Mouse (Mus musculus) cortical plate, adult 2 months (tissue): Measurements from ENCODE around the gene Baz2b. TPM values are rescaled to one million over a fixed set of nuclear protein-coding genes. Genes with fewer than 3 reads are reported as not detected.

Experiments used
- H3K27ac ChIP-seq: fragments of 200-500 bp; 2 replicates; pipeline ENCODE4 v1.5.1; 2012; ENCODE audit warnings: low read length, control low read depth, inconsistent platforms; ENCODE audit not compliant: insufficient read depth
- H3K4me1 ChIP-seq: fragments of 200-500 bp; 2 replicates; pipeline ENCODE4 v1.6.1; 2011; ENCODE audit warnings: low read length; ENCODE audit not compliant: control insufficient read depth, insufficient read depth
- H3K4me3 ChIP-seq: fragments of 200-500 bp; 2 replicates; pipeline ENCODE4 v1.5.1; 2011; ENCODE audit warnings: mild to moderate bottlenecking, low read length, control low read depth; ENCODE audit not compliant: insufficient read depth
- CTCF ChIP-seq: fragments of 200-500 bp; IDR thresholded peaks from 2 replicates; pipeline ENCODE4 v1.5.1; 2011; ENCODE audit warnings: mild to moderate bottlenecking, control low read depth, low read length; ENCODE audit not compliant: insufficient read depth; ENCODE audit errors: extremely low read depth
- POLR2A ChIP-seq: fragments of 200-500 bp; IDR thresholded peaks from 2 replicates; pipeline ENCODE4 v1.6.1; 2011; ENCODE audit warnings: mild to moderate bottlenecking, low read length, control low read depth; ENCODE audit not compliant: insufficient read depth; ENCODE audit errors: extremely low read depth
- polyA plus RNA-seq: library from polyadenylated mRNA; depleted of rRNA; stranded (reverse); fragments of >200 nt; gene quantifications from 2 replicates; pipeline ENCODE4 v1.2.3, GENCODE M21; 2012

Baz2b gene
- polyA plus RNA-seq, 1 experiment: 26.5 TPM

DNA sequence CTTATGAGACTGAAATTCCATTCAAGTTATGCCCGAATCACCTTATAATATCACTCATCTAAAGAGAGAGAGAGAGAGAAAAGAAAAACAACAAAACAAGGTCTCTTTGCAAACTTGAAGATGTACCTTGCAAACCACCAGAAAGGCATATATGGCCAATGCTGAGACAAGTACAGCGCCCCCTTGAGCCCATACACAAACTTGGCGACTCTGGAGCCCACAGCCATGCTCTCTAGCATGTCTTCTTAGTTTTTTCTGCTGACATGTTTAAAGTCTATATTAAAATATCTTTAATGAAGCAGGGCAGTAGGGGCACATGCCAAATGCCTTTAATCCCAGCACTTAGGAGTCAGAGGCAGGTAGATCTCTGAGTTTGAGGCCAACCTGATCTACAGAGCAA lies 36.4 kb downstream of the Baz2b start:
- no peak overlapping the region for H3K27ac ChIP-seq
- H3K4me1 ChIP-seq: no peaks in the 10 kb centered on the region
- H3K4me3 ChIP-seq: no peak overlapping the region
- TF ChIP-seq CTCF: no peak

DNA sequence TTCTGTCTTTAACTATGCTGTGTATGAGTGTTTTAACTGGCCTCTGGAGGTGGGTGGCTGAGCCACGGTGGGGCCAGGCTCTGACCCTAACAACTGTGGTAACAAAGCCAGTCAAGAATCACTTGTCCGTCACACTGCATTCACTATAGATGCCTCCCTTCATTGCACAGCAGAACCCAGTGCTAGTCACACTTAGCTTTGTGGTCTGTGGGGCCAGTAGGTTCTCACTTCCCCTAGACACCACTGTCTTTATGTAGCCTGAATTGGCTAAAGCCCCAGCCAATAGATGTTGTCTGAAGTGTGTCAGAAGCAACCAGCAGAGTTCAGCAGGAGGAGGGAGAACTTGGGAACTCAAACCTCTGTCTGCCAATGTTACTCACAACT lies 37.1 kb downstream of the Baz2b start:
- H3K27ac ChIP-seq: no peak overlapping the region
- no peaks in the 10 kb centered on the region for H3K4me1 ChIP-seq
- no peak for TF ChIP-seq POLR2A
- no peak for TF ChIP-seq CTCF
- H3K4me3 ChIP-seq: no peak overlapping the region

DNA sequence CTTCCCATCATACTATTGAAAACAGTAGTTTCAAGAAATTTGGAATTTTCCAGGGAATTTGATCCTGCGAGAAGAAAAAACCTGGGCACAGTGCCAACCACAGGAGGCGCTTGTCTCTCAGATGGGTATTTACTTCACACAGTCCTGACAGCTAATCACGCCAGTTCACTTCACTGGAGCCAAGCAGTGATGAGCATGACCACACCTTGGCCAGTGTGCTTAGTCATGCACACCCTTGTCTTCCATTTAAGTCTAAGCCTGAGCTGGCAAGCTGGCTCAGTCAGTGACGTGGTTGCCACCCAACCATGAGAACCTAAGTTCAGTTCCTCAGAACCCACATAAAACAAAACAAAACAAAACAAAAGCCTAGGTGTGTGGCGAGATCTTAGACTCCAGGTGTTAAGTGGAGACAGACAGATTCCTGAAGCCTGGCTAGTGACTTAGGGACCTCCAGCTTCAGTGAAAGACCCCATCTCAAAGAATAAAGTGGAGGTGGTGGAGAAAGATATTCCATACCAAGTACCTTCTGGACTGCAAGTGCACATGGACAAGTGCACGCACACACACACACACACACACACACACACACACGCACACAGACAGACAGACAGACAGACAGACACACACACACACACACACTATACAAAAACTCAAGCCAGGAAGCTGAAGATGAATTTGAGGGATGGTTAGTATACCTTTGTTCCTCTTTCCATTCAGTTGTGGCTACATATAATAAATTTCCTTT lies 37.7 kb downstream of the Baz2b start:
- Histone ChIP-seq H3K27ac (no peak overlapping the region), H3K4me3 (no peak overlapping the region)
- no peak for TF ChIP-seq CTCF
- no peak for TF ChIP-seq POLR2A

DNA sequence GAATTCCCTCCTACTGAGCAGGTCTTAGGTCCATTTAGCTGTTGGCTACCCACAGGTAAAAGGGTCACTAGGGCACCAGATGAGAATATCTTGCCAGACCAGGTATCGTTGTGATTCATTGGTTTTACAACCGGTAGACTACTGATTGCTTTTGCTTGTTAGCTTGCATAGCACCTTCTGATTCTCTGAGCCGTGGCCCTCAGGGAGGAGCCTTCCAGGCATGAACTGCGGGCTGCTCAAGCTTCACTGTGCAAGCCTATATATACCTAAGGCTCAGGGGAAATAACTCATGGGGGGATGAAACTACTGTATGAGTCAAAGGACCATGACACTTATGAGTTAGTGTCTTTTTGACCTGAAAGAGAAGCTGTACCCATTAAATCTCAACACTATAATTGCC lies 42.8 kb downstream of the Baz2b start:
- no peaks in the 10 kb centered on the region for H3K4me1 ChIP-seq
- no peak for TF ChIP-seq POLR2A
- no peak for TF ChIP-seq CTCF
- H3K27ac ChIP-seq: no peak overlapping the region
- no peak overlapping the region for H3K4me3 ChIP-seq

More for the DNA sequence above, 37.7 kb downstream of the Baz2b start:
- no peaks in the 10 kb centered on the region for H3K4me1 ChIP-seq

DNA sequence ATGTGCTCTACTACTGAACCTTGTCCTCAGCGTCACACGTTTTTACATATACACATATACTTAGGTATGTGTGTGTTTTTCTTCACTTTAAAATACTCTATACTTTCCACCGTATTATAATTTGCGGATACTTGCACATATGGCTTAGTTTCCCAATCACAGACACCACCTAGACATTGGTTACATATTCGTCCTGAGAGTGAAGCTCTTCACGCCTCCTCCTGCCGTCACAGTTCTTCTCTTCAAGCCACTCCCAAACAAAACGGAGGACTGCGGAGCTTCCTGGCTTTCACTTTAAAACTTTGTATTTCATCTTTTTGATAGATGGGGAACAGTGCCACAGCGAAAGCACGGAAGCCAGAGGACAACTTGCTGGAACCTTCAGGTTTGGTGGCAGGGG lies 44.0 kb downstream of the Baz2b start:
- H3K27ac ChIP-seq: no peak overlapping the region
- TF ChIP-seq CTCF (no peak), POLR2A (no peak)
- H3K4me1 ChIP-seq: no peaks in the 10 kb centered on the region
- no peak overlapping the region for H3K4me3 ChIP-seq

DNA sequence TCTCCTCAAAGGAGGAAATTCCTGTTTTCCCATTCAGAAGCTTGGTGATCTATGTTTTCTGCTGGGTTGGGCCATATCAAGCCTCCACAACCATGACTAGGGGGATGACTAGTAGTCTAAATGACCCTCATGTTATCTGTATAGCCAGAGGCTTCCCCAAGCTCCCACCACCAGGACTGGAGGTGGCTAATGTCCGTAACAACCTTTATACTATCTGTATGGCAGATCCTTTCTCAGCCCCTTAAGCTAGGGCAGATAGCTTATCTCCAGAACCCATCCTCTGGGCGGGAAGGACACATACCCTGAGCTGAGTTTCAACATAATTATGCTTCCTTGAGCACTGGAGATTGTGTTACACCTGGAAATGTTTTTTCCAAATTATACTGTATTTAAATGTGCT lies 45.9 kb downstream of the Baz2b start:
- no peak overlapping the region for H3K4me3 ChIP-seq
- H3K27ac ChIP-seq: no peak overlapping the region
- TF ChIP-seq CTCF (no peak), POLR2A (no peak)
- H3K4me1 ChIP-seq: no peaks in the 10 kb centered on the region

DNA sequence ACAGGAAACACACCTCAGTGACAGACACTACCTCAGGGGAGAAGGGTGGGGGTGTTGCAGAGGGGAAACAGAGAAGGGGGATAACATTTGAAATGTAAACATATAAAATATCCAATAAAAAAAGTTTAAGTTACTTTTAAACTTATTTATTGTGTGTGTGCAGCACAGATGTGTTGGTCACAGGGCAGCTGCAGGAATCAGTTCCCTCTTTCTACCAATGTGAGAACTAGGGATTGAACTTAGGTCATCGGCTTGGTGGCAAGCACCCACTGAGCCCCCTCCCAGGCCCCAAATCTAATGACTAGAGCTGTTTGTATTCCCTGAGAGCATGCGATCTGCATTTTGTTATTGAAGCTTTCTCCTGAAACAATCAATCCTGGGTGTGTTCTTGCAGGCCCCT lies 57.2 kb downstream of the Baz2b start:
- Histone ChIP-seq H3K27ac (no peak overlapping the region), H3K4me1 (no peaks in the 10 kb centered on the region), H3K4me3 (no peak overlapping the region)
- TF ChIP-seq POLR2A: no peak
- TF ChIP-seq CTCF: no peak

DNA sequence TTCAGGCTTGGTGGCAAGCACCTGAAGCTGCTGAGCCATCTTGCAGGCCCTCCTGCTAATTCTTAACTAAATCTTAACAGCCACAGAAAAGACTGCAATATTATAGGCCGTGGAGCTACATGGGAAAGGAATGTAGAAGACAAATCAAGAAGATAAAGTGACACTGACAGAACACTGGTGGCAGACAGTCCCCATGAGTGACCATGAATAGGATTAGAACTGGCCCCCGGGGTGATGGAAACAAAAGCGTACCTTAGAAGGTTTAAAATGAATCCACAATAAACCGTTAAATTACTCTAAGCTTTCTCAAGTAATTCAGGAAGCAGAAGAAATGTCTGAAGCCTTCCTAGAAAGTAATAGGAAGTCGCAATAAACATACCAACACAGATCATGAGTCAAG lies 61.0 kb downstream of the Baz2b start:
- no peak for TF ChIP-seq POLR2A
- TF ChIP-seq CTCF: no peak
- H3K27ac ChIP-seq: no peak overlapping the region
- H3K4me1 ChIP-seq: no peaks in the 10 kb centered on the region
- no peak overlapping the region for H3K4me3 ChIP-seq

DNA sequence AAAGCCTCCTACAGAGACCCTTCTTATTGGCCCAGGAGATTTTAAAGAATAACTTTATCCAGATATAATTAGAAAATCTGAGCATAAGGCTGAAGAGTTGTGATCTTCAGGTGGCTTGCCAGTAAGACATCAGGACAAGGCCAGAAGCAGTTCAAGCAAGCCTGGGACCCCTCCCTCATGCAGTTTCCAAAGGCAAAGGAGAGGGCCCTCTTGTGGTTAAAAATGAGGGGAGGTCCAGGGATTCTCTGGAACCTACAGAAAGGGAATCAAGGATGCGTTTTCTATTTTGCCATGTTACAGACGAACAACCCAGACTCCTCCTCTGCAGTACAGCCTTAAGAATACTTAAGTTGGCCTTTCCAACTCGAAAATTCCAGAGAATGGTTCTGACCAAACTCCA lies 62.2 kb downstream of the Baz2b start:
- H3K4me1 ChIP-seq: no peaks in the 10 kb centered on the region
- TF ChIP-seq CTCF: no peak
- TF ChIP-seq POLR2A: no peak
- H3K4me3 ChIP-seq: no peak overlapping the region
- no peak overlapping the region for H3K27ac ChIP-seq

DNA sequence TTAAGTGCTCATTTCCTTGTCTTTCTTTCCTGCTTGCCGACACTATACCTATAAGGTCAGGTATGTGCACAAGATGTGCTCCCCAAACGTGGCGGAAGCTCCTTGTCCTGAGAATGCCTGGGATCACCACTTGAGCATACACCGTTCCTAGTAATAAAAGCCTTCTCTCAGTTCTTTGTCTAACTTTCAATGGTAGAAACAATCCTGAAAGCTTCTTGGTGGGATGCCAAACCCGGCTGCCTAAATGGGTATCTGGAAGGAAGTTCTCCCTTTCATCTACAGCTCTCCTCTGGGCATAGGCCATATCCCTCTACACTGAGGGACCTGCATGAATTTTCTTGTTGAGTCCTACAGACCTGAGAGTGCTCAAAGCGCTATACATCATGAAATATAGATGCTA lies 63.9 kb downstream of the Baz2b start:
- H3K4me3 ChIP-seq: no peak overlapping the region
- no peak overlapping the region for H3K27ac ChIP-seq
- no peaks in the 10 kb centered on the region for H3K4me1 ChIP-seq
- TF ChIP-seq CTCF (no peak), POLR2A (no peak)
